Mouse (Mus musculus): ENCODE results near the gene Tollip. TPM values are rescaled to one million over a fixed set of nuclear protein-coding genes. Genes with fewer than 3 reads are reported as not detected.
A peak's percentile ranks its signal among the peaks of the same experiment; 100 is the strongest.

Tollip gene
- total RNA-seq (2021): 10 to 100 TPM; 58.2 to 61.5 TPM
- 51.2 and 81.5 TPM in 2 replicates for polyA plus RNA-seq (2012; rRNA removed)
- long read RNA-seq, transcript Tollip-201 (6 exons, 3,788 nt): major isoform, 64 of 87 reads
- long read RNA-seq, transcript Tollip-203 (7 exons, 1,892 nt): minor isoform, 6 of 87 reads
- long read RNA-seq, partial matches to known transcripts: 5 of 87 reads
- long read RNA-seq, other reads (novel, unspliced or antisense): 12 of 87 reads

GRCm38 (mm10) chr7:141918407-141918806 lies at the start of gene Tollip:
Tollip (minus strand) TSS chr7:141918507.
- no peak for DNase-seq

- no peak for DNase-seq
These were observed 48.0 kb upstream of the Tollip start for GRCm38 (mm10) chr7:141966281-141966680.

- DNase-seq: no peak
These were observed 44.2 kb upstream of the Tollip start for GRCm38 (mm10) chr7:141962521-141962920.

- DNase-seq: no peak
These were observed 43.2 kb upstream of the Tollip start for GRCm38 (mm10) chr7:141961491-141961890.

- no peak for DNase-seq
These were observed 42.6 kb upstream of the Tollip start for GRCm38 (mm10) chr7:141960926-141961325.

- no peak for DNase-seq
These were observed 40.8 kb upstream of the Tollip start for GRCm38 (mm10) chr7:141959133-141959532.

GRCm38 (mm10) chr7:141958211-141958610 lies 39.9 kb upstream of the Tollip start:
- no peak for DNase-seq

- DNase-seq: no peak
These were observed 39.3 kb upstream of the Tollip start for GRCm38 (mm10) chr7:141957524-141958051.

GRCm38 (mm10) chr7:141956174-141956566 lies 37.9 kb upstream of the Tollip start:
- DNase-seq: no peak

GRCm38 (mm10) chr7:141955565-141956173 lies 37.4 kb upstream of the Tollip start:
- no peak for DNase-seq

GRCm38 (mm10) chr7:141953616-141954015 lies 35.3 kb upstream of the Tollip start:
- DNase-seq: no peak

GRCm38 (mm10) chr7:141952920-141953319 lies 34.6 kb upstream of the Tollip start:
- no peak for DNase-seq

- no peak for DNase-seq
These were observed 33.5 kb upstream of the Tollip start for GRCm38 (mm10) chr7:141951821-141952220.

- peak; percentile 33 for DNase-seq
These were observed 32.1 kb upstream of the Tollip start for GRCm38 (mm10) chr7:141950104-141951013.

- no peak for DNase-seq
These were observed 31.4 kb upstream of the Tollip start for GRCm38 (mm10) chr7:141949799-141950103.

- peak; percentile 98 for DNase-seq
These were observed 30.8 kb upstream of the Tollip start, which contains the start of gene Brsk2 for GRCm38 (mm10) chr7:141948906-141949798. Brsk2 (plus strand) TSS chr7:141949751.

GRCm38 (mm10) chr7:141948045-141948444 lies 29.7 kb upstream of the Tollip start:
- DNase-seq: no peak

GRCm38 (mm10) chr7:141947512-141947911 lies 29.2 kb upstream of the Tollip start:
- no peak for DNase-seq

- no peak for DNase-seq
These were observed 27.6 kb upstream of the Tollip start for GRCm38 (mm10) chr7:141945927-141946326.

- DNase-seq: no peak
These were observed 25.1 kb upstream of the Tollip start for GRCm38 (mm10) chr7:141943444-141943843.

- DNase-seq: no peak
These were observed 16.6 kb upstream of the Tollip start for GRCm38 (mm10) chr7:141934951-141935350.

Measured in adrenal gland, adult 2 months (tissue).